Mouse (Mus musculus): ENCODE measurements around the gene Cys1. TPM values are rescaled to one million over a fixed set of nuclear protein-coding genes. Genes with fewer than 3 reads are reported as not detected.

Cys1 gene
- polyA plus RNA-seq, 1 experiment from 2014 or later = 0.56 TPM

DNA sequence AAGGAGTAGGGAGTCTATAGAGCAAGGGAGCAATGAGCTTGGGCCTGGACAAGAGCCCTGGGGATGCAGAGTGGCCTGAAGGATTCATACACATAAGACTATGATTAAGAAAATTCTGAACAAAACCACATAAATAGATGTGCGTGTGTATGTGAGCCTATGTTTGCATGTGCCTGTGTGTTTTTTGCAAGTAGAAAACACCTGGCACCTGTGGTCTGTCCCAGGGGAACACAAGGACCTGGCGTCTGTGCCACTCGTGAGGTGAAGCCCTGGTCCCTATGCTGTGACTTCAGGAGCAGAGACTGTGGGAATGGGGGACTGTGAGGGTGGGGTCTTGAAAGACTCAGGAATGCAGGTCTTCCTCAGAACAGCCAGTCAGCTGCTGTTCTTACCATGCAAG lies 47.0 kb downstream of the Cys1 start:
- Histone ChIP-seq H3K9me3 (replicated peaks) (no peaks in the 10 kb centered on the region), H3K9ac (no peak overlapping the region), H3K4me3 (no peak overlapping the region), H3K27me3 (replicated peaks) (no peaks in the 10 kb centered on the region), H3K4me1 (peaks cover 66% of the 10 kb centered on the region), H3K36me3 (no peaks in the 10 kb centered on the region), H3K27ac (peak overlapping the region; percentile 84), H3K4me2 (no peak overlapping the region)
- no peak for ATAC-seq
- WGBS (ENCODE audit: insufficient replicate concordance) = 69% methylated on average over 3 of the region's 3 CpGs

DNA sequence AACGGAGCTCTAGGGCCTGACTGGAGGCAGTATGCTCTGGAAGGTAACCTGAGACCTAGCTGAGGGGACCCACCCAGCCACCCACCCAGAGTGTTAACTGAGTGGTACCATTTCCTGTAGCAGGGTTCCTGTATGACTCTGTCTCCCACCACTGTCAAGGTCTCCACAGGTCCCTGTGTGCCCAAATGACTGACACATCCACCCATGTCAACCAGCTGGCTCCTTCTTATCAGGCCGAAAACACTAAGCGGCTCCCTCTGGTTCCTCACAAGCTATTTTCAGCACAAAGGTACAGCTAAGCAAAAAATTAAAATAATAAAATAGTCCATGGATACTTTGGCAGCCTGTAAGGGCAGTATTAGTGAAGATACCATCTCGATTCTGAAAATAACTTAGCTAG lies 47.4 kb downstream of the Cys1 start:
- 36% methylated on average over 4 of the region's 4 CpGs for WGBS (ENCODE audit: insufficient replicate concordance)
- Histone ChIP-seq H3K27me3 (replicated peaks) (no peaks in the 10 kb centered on the region), H3K9ac (no peak overlapping the region), H3K27ac (peak overlapping the region; percentile 84), H3K36me3 (no peaks in the 10 kb centered on the region), H3K9me3 (replicated peaks) (no peaks in the 10 kb centered on the region), H3K4me1 (peaks cover 61% of the 10 kb centered on the region), H3K4me2 (peak overlapping the region; percentile 24), H3K4me3 (no peak overlapping the region)
- peak; percentile 75 for ATAC-seq

DNA sequence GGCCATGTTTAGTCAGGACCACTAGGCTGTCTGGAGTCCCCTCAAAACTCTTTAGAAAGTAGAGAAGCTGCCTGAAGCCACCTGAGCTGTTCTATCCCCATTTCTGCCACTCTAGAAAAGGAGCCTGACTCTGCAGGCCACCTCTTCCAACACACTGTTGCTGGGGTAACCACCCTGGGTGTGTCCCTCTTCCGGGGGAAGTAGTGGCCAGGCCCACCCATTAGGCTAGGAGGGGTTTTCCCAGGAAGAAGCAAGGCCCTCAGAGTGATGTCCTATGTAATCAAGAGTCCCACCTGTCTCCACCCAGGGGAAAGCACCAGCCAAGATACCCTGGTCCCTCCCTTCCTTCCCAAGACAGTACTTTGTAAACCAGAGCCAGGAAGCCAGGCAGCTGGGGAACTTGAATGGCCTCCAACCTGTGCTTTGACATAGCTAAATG lies 47.8 kb downstream of the Cys1 start:
- no peaks in the 10 kb centered on the region for H3K27me3 ChIP-seq (replicated peaks)
- peak overlapping the region; percentile 24 for H3K4me2 ChIP-seq
- ATAC-seq = peak; percentile 85
- no peaks in the 10 kb centered on the region for H3K9me3 ChIP-seq (replicated peaks)
- peaks cover 57% of the 10 kb centered on the region for H3K4me1 ChIP-seq
- no peaks in the 10 kb centered on the region for H3K36me3 ChIP-seq
- H3K27ac ChIP-seq = peak overlapping the region; percentile 84
- H3K4me3 ChIP-seq = no peak overlapping the region
- 24% methylated on average over 1 of the region's 1 CpGs for WGBS (ENCODE audit: insufficient replicate concordance)
- peak overlapping the region; percentile 33; the same call in 1 of the 2 replicates for H3K9ac ChIP-seq

GRCm38 (mm10) chr12:24632404-24632803 lies 49.2 kb downstream of the Cys1 start:
- H3K4me1 ChIP-seq = peaks cover 56% of the 10 kb centered on the region
- WGBS (ENCODE audit: insufficient replicate concordance) = 60% methylated on average over 4 of the region's 4 CpGs

GRCm38 (mm10) chr12:24630220-24630619 lies 51.4 kb downstream of the Cys1 start:
- Histone ChIP-seq H3K9me3 (replicated peaks) (no peaks in the 10 kb centered on the region), H3K36me3 (no peaks in the 10 kb centered on the region), H3K27ac (no peak overlapping the region), H3K4me3 (no peak overlapping the region), H3K4me1 (peaks cover 42% of the 10 kb centered on the region), H3K27me3 (replicated peaks) (peaks cover 7% of the 10 kb centered on the region; the same call in 1 of the 2 replicates), H3K9ac (peak overlapping the region; percentile 5; the same call in 1 of the 2 replicates), H3K4me2 (no peak overlapping the region)
- ATAC-seq = no peak
- 48% methylated on average over 1 of the region's 1 CpGs for WGBS (ENCODE audit: insufficient replicate concordance)

More at GRCm38 (mm10) chr12:24632404-24632803, 49.2 kb downstream of the Cys1 start:
- ATAC-seq = no peak
- Histone ChIP-seq H3K36me3 (no peaks in the 10 kb centered on the region), H3K27ac (peak overlapping the region; percentile 0), H3K4me3 (no peak overlapping the region), H3K27me3 (replicated peaks) (0 out of 2 replicates have a peak, but pooled peaks cover 2% of the 10 kb centered on the region), H3K9me3 (replicated peaks) (no peaks in the 10 kb centered on the region), H3K4me2 (no peak overlapping the region), H3K9ac (no peak overlapping the region)

GRCm38 (mm10) chr12:24627215-24627614 lies 54.4 kb downstream of the Cys1 start:
- H3K9ac ChIP-seq = no peak overlapping the region
- peaks cover 12% of the 10 kb centered on the region for H3K4me1 ChIP-seq
- ATAC-seq = no peak
- H3K9me3 ChIP-seq (replicated peaks) = no peaks in the 10 kb centered on the region
- H3K36me3 ChIP-seq = no peaks in the 10 kb centered on the region
- no peak overlapping the region for H3K27ac ChIP-seq
- 51% methylated on average over 3 of the region's 3 CpGs for WGBS (ENCODE audit: insufficient replicate concordance)
- no peak overlapping the region for H3K4me3 ChIP-seq
- no peak overlapping the region for H3K4me2 ChIP-seq
- peaks cover 13% of the 10 kb centered on the region; the same call in 1 of the 2 replicates for H3K27me3 ChIP-seq (replicated peaks)

GRCm38 (mm10) chr12:24626401-24626800 lies 55.2 kb downstream of the Cys1 start:
- Histone ChIP-seq H3K9ac (no peak overlapping the region), H3K4me3 (no peak overlapping the region), H3K9me3 (replicated peaks) (no peaks in the 10 kb centered on the region), H3K4me2 (no peak overlapping the region), H3K27me3 (replicated peaks) (peaks cover 13% of the 10 kb centered on the region; the same call in 1 of the 2 replicates), H3K36me3 (no peaks in the 10 kb centered on the region), H3K4me1 (peaks cover 9% of the 10 kb centered on the region), H3K27ac (no peak overlapping the region)
- ATAC-seq = no peak
- 82% methylated on average over 5 of the region's 5 CpGs for WGBS (ENCODE audit: insufficient replicate concordance)

- ATAC-seq = no peak
Measured at GRCm38 (mm10) chr12:24623486-24624251, 57.9 kb downstream of the Cys1 start.

DNA sequence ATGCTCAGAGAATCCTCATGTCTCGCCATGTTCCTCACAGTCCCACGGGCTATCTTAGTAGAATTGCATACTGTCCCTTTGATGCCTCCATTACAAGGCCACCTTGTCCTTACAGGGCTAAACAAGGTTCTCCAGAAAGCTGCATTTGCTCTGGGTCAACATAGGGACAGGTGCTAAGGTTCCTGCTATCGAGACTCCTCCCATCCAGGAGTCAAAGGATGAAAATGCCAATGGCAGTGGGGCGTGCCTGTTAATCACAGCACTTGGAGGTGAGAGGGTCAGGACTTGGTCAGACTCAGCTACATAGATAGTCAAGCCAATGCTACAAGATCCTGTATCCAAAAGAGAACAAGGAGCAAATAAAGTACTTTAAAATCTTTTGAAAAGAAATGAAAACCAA lies 62.2 kb downstream of the Cys1 start:
- Histone ChIP-seq H3K36me3 (no peaks in the 10 kb centered on the region), H3K4me1 (no peaks in the 10 kb centered on the region), H3K4me2 (no peak overlapping the region), H3K9ac (no peak overlapping the region), H3K27ac (no peak overlapping the region), H3K9me3 (replicated peaks) (no peaks in the 10 kb centered on the region), H3K4me3 (no peak overlapping the region), H3K27me3 (replicated peaks) (0 out of 2 replicates have a peak, but pooled peaks cover 4% of the 10 kb centered on the region)
- WGBS (ENCODE audit: insufficient replicate concordance) = 61% methylated on average over 4 of the region's 4 CpGs
- no peak for ATAC-seq

More at GRCm38 (mm10) chr12:24623486-24624251, 57.9 kb downstream of the Cys1 start:
- Histone ChIP-seq H3K4me1 (no peaks in the 10 kb centered on the region), H3K9me3 (replicated peaks) (no peaks in the 10 kb centered on the region), H3K27ac (no peak overlapping the region), H3K9ac (no peak overlapping the region), H3K4me2 (no peak overlapping the region), H3K27me3 (replicated peaks) (peaks cover 17% of the 10 kb centered on the region; the same call in 1 of the 2 replicates), H3K36me3 (no peaks in the 10 kb centered on the region), H3K4me3 (no peak overlapping the region)
- 65% methylated on average over 12 of the region's 12 CpGs for WGBS (ENCODE audit: insufficient replicate concordance)

Other genes with a start within 250 kb of the Cys1 start
- gene Taf1b, start 183.5 kb downstream of the Cys1 start, polyA plus RNA-seq (2016; fragmentation: Nextera tagmentation; extraction: Ambion mirVana) = 16.1 and 17.0 TPM in 2 replicates
- gene Grhl1, start 109.5 kb downstream of the Cys1 start, polyA plus RNA-seq (2016; fragmentation: Nextera tagmentation; extraction: Ambion mirVana) = 0.45 and 0.72 TPM in 2 replicates
- gene Klf11, start 30.5 kb downstream of the Cys1 start, polyA plus RNA-seq (2016; fragmentation: Nextera tagmentation; extraction: Ambion mirVana) = 9.2 and 10.6 TPM in 2 replicates
- gene Rrm2, start 26.4 kb upstream of the Cys1 start, polyA plus RNA-seq (2016; fragmentation: Nextera tagmentation; extraction: Ambion mirVana) = 531 and 552 TPM in 2 replicates
- 8.5 and 8.6 TPM in 2 replicates for gene Mboat2, start 149.1 kb upstream of the Cys1 start, polyA plus RNA-seq (2016; fragmentation: Nextera tagmentation; extraction: Ambion mirVana)